Mouse (Mus musculus) natural killer cell, adult 2 months (primary cell): Measurements from ENCODE around the gene Bhlha9.
"Not testable (repeated sequence)": the region's sequence is repeated elsewhere in the genome, so short reads cannot be mapped to it uniquely, and the experiment has no call there.

Source experiments
- DNase-seq, 2 experiments: peaks; one replicate each; pipeline ENCODE4 v3.0.0; 2022; ENCODE audit warnings: low spot score in 2 of 2

Bhlha9 gene

DNA sequence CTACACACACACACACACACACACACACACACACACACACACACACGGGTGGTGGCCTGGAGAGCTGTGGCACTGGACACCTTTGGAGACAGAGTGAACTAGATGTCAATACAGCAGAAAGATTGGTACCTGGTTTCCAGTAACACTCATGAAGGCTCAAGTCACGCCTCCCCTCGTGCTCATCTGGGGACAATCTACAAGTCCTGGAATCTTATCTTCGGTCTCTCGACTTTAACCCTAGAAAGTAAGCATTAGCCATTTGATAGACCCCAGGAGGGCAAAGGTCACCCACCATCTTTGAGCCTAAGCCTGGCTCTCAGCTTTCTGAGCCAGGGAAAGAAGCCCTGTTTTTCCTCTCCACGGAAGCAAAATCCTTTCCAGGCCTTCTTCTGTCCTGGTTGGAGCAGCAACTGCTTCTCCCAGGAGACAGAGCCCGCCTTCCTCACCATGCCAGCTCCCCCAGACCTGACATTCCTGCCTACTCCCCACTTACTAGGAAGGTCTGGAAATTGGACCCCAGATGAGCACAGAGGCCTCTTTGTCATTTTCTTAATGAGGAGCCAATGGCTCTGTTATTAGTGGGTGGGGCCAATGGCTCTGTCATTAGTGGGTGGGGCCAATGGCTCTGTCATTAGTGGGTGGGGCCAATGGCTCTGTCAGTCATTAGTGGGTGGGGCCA, 10.3 kb upstream of the Bhlha9 start:
- DNase-seq, result no peak

DNA sequence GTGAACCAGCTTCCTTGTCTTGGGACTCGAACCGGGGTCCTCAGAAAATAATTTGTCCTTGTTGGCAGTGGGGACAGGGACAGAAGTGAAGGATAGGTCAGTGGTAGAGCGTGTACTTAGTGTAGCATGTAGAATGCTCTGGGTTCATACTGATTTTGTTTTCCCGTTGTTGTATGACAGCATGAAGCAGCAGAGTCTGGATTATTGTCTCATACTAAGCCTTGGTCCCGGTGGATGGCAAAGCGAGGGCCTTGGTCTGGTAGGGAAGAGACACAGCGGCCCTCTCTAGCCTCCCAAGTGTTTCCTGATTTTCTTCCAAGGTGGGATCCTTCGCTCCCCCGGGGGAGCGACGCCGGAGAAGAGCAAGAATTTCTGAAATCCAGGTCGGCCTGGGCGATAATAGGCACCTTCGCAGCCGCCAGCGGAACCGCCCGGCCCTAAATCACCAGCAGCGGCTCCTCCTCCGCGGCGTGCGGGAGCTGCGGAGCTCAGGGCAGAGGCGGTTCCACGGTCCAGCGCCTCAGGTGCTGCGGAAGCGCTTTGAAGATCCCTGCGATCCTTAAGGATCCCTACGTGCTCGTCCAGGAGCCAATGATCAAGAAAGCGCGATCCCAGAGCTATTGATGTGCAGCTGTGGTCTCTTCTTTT, 6.1 kb upstream of the Bhlha9 start:
- DNase-seq, result no peak

DNA sequence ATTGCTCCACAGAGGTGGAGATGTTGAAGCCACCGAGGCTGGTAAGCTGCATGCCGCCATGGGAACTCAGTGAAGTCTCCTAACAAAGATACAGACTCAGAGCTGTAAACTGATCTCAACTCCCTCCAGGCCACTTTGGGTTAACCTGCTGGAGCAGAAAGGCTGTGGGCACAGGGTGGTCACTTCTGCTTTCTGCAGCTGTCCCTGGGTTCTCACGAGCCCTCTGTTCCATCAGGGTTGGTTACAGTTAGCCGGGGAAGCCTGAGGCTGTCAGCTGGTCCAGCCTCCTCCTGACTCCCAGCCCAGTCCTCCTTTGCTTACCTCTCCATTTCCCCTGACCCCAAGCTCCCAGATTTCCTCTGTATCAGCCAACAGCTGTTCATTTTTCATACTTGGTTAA, 4.5 kb upstream of the Bhlha9 start:
- no peak for DNase-seq

DNA sequence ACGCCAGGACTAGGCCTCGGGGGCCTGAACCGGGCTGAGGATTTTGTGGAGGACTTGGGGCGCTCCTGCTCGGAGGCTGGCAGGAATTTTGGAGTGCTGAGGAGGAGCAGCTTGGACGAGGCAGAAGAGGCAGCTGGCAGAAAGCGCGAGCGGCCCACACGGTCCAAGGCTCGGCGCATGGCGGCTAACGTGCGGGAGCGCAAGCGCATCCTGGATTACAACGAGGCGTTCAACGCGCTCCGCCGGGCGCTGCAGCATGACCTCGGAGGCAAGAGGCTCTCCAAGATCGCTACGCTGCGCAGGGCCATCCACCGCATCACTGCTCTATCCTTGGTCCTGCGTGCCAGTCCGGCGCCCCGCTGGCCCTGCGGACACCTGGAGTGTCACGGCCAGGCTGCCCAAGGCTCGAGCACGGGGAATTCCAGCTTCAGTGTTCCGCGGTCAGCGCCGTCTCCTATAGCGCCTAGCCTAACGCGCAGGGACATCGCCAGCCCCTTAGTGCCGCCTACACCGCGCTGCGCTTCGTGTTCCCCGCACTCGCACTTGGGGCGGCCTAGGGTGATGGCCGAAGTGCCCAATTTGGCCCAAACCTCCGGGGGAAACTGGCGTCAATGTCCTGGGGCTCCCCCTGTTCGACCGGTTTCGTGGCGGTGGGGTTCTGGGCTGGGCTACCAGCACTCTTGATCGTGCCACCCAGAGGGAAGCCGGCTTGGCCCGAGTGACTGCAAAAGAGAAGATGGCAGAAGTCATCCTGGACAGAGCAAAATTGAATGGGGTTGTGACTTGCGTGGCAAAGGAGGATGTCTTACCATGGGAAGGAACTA, 503 bp downstream of the Bhlha9 start:
- no peak for DNase-seq

DNA sequence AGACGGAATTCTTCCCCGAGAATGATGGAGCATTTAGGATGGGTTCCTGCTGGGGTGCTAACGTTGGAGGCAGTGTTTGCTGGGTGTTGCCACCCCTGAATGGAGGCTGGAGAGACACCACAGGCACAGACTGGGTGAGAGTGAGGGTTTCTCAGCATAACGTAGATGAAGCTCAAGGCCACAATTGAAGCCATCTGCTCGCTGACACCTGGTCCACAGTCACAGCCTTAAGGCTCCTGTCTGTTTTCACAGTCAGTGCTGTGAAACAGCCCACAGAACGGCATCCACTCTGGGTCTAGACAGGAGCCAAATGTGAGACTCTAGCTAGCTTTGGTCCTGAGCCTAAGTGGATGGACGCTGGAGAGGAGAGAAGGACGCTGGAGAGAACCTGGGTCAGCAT, 1.9 kb downstream of the Bhlha9 start:
- no peak for DNase-seq

DNA sequence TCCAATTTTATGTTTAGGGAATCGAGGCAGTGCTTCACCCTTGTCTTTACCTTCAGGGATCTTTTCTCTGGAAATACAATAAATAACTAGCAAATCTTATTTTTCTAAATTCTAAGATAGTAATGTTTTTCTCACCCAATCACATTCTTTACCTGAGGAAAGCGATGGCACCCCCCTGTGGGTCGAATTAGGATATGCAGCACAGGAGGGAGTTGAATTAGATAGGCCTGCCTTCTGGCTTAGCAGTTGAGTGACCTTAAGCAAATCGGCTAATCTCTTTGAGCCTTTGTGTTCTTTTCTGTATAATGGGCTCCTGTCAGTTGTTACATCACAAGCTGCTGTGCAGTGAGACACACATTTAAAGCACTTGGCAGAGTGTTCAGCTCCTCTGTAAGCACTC, 2.4 kb downstream of the Bhlha9 start:
- DNase-seq, result no peak

DNA sequence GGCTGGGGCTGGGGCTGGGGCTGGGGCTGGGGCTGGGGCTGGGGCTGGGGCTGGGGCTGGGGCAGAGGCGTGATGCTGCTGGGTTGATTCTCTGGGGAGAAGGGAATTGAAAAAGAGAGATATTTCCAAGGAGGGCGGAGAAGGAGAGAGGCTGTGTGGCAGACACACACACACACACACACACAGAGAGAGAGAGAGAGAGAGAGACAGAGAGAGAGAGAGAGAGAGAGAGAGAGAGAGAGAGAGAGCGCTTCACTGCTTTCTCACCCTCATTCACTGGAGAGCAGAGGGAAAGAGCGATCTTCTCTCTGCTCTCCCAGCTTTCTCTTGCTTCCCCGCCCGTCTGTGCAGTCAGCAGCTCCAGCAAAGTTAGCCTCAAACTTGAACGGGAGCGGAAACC, 7.2 kb downstream of the Bhlha9 start, which contains the start of gene Trarg1:
Trarg1 (plus strand) TSS at position 301 of the 400 bp plus-strand sequence.
- not testable (repeated sequence) for DNase-seq

DNA sequence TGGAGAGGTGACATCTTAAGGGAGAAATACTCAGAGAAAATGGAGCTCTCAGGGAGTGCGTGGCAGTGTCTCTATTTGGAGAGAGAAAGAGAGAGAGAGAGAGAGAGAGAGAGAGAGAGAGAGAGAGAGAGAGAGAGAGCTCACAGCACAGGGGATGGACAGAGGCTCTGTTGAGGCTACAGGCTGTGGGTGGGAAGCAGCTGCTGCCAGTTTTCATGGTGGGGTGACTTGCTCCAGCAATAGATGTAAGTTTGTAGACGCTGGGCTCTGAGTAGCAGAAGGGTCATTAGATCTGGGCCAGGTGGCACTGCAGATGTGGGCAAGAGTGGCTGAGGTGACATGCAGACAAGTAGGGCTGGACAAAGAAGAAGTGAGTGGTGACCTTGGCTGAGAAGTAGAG, 13.3 kb downstream of the Bhlha9 start:
- DNase-seq, result no peak

DNA sequence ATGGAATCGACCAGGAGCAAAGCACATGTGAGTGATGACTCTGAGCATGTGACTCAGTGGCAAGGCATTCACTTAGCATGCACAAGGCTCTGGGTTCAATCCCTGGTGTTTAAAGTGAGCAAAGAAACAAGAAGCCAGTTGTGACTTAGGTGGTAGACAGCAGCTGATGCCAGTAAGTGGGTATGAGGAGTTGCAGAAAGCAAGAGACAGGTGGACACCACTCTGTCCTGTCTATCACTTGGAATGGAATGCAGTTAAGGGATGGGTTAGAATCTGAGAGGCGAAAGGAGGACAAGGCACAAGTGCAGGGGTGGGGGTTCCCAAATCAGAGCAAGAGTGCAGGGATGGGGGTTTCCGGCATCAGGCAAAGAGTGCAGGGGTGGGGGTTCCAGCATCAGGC, 19.8 kb downstream of the Bhlha9 start:
- no peak for DNase-seq

DNA sequence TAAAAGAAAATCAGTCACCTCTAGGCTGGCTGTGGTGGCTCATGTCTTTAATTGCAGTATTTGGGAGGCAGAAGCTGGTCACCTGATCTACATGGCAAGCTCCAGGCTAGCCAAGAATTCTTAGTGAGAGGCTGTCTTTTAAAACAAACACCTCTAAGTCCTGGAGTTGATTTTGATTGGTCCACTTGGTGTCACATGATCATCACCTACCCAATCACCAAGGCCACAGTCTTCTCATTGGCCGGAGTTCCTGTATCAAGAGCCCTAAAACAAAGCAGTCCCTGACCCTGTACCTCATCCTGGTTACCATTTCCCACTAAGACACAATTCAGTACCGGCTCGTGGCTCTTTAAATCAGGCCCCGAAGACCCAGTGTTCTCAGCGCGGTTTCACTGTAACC, 23.5 kb downstream of the Bhlha9 start:
- no peak for DNase-seq

DNA sequence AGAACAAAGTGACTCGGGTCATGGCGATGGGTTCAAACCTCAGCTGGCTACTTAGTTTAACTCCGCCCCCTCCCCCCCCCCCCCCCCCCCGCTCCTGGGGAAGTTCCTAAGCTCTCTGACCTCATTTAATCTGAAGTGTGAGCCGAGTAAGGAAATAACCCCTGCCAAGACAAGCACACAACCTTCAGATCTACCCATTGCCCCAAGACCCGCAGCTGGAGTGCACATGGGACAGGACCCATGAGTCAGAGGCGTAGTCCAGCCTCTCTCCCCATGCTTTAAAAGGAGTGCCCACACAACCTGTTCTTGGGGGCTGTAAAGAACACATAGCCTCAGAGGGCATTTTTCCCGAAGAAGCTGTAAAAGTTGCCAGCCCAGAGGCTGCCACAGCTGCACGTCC, 27.4 kb downstream of the Bhlha9 start:
- no peak for DNase-seq

DNA sequence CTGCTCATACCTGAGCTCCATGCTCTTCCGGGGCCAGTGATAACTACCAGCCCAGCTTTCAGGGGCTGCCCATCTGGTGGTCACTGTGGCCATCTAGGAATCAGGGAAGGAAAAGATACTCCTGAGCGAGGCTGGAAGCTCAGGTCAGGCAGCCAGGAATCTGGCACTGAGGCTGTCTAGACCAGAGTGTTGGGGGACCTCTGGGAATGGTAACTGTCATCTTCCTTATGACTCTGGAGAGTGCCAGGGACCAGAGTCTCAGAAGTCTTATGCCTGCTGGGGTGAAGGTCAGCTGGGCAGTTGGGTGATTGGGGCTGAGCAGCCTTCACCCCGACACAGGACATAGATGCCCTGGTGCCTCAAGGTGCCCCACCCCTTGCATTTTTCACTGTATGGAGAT, 35.4 kb downstream of the Bhlha9 start:
- no peak for DNase-seq

DNA sequence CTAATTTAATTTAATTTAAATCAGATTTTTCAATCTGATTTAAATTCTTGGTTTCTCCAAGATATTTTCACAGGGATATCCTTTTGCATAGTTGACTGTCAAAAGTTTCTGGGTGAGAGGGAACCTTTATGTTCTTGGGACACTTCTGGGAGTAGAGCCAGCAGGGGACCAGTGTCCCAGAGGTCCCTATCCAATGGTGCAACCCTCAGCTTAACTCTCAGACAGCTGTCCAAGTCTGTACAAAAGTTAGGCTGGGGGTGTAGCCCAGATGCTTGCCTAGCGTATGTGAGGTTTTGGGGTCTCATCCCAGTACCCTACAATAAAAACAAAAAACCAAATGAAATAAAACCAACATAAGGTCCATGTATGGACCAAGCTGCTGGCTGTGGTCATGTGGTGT, 35.8 kb downstream of the Bhlha9 start:
- DNase-seq, result no peak

DNA sequence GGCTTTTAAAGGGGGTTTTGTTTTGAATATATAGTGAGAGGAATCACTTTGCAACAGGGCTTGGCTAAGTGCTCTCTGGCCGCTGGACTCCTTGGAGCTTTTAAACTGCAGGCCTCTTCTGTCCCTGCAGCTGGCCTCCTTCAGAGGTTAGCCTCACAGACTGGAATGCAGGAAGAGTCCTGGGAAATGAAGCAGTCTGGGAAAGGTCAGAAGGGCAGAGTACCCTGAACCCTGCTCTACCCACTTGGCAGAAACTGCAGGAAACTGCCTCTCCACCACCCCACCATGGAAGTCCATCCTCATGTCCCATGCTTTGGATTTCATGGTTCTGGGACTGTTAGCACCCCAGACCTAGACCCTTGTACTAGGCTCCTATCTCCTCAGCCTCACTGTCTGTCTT, 36.6 kb downstream of the Bhlha9 start:
- DNase-seq, result no peak

DNA sequence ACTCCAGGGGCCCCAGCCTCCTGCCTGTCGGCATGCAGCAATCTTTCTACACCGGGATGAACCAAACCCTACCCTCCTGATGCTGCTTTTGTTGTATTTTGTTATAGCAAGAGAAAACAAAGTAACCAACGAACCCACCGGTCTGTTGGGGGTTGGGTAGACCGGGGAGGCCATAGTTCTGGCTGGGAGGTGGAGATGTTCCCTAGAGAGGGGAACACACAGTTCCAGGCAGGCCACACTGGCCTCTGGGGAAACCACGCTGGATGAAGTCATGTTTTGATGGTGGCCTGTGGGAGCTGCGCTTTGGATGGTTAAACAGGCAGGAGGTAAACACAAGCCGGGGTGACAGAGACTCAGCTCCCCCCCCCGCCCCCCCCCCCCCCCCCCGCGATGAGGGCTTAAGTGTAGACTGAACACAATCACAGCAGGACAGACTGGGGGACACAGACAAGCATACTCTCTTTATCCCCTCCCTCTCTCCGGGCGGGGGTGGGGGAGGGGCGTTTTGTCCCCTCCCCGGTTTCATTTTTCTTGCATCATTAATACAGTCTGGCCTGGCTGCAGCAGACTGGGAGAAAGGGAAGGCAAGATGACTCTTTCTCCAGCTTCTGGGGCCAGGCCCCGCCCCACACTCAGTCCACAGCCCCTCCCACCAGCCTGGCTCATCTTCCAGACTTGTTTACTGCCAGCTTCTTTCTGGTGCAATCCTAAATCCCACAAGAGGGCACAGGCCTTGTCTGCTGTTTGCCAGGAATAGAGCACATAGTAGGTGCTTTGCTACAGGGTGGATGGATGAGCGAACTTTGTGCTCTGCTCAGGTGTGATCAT, 37.6 kb downstream of the Bhlha9 start:
- no peak for DNase-seq

DNA sequence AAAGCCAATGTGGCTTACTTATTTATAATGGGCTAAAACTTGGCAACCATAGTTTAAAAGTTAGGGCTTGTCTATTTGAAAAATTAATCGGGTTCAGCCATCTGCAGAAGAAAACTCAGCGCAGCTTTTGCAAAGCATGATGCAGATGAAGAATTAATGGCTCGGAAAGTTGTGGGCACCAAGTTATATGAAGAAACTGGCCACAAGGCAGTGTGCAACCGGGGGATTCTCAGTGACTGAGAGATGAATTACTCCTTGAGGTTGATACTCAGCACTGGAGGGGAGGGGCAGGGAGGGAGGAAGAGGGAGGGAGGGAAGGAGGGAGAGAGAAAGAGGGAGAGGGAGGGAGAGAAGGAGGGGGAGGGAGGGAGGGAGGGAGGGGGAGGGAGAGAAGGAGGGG, 44.7 kb downstream of the Bhlha9 start:
- DNase-seq, result no peak
